Mouse (Mus musculus) layer of hippocampus, adult 18-20 months (tissue): ENCODE data around the gene Kirrel2. TPM values are rescaled to one million over a fixed set of nuclear protein-coding genes. Genes with fewer than 3 reads are reported as not detected.
A peak's percentile ranks its signal among the peaks of the same experiment; 100 is the strongest.
"Not testable (repeated sequence)": the region's sequence is repeated elsewhere in the genome, so short reads cannot be mapped to it uniquely, and the experiment has no call there.

Source experiments
- DNase-seq, 2 experiments: peaks; one replicate each; pipeline ENCODE4 v3.0.0; 2022; ENCODE audit warnings: low spot score in 2 of 2
- long read RNA-seq: library from polyadenylated mRNA; stranded (forward); transcript quantifications from one replicate; pipeline ENCODE4 v2.0.0, GENCODE M21; 2021
- total RNA-seq, 2 experiments: library from RNA; stranded (reverse); gene quantifications; 2 replicates each; pipeline ENCODE4 v1.2.3; 2021

The Kirrel2 gene
- 10 to 100 TPM; 11.9 to 17.4 TPM for total RNA-seq
- long read RNA-seq, transcript Kirrel2-201 (15 exons, 3,352 nt) = major isoform, 11 of 13 reads
- long read RNA-seq, partial matches to known transcripts = 1 of 13 reads
- long read RNA-seq, other reads (novel, unspliced or antisense) = 1 of 13 reads

- DNase-seq = peak; percentile 58 to 78
These were observed at the start of gene Kirrel2, which contains the start of gene Nphs1 for GRCm38 (mm10) chr7:30457629-30458330. Gene Kirrel2, minus strand, starts transcription at chr7:30457690. Gene Nphs1, plus strand, starts transcription at chr7:30458315.

GRCm38 (mm10) chr7:30501159-30501558 is 43.7 kb upstream of the Kirrel2 start:
- not testable (repeated sequence) for DNase-seq

DNA sequence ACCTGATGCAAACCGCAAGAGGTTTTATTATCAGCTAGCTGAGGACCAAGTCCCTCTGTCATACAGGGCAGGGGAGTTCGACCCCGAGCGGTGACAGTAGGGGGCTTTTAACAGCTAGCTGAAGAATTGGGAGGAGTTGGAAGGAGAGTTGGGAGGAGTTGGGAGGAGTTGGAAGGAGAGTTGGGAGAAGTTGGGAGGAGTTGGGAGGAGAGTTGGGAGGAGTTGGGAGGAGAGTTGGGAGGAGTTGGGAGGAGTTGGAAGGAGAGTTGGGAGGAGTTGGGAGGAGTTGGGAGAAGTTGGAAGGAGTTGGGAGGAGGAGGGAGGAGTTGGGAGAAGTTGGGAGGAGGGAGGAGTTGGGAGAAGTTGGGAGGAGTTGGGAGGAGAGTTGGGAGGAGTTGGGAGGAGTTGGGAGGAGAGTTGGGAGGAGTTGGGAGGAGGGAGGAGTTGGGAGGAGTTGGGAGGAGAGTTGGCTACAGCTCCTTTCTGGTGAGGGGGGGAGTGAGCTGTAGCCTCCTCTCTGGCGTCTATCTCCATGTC is 38.1 kb upstream of the Kirrel2 start:
- not testable (repeated sequence) for DNase-seq

DNA sequence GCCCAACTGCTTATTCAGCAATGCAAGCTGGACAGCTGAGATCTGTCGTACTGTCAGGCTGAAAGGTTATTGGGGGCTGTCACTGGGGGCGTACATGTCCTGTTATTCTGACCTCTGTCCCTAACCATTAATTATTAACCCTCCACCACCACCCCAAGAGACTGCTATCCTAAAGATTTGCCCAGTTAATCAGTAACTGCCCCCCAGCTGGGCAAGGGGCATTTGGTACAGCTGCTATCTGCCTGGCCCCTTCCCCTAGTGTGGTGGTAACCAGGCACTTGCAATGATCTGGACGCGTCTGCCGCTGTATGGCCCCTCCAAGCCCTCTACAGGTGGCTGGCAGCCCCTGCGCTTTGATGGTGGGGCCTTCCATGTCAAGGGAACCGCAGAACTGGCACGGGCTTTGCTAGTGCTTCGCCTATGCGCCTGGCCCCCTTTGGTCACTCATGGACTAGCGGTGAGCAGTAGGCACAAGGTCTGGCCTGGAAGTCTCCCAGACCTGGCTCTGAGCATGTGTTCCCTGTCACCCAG is 36.0 kb upstream of the Kirrel2 start, which contains the start of gene Prodh2:
TSS of gene Prodh2 (plus strand) at position 222 of the 531 bp plus-strand sequence.
- no peak for DNase-seq

DNA sequence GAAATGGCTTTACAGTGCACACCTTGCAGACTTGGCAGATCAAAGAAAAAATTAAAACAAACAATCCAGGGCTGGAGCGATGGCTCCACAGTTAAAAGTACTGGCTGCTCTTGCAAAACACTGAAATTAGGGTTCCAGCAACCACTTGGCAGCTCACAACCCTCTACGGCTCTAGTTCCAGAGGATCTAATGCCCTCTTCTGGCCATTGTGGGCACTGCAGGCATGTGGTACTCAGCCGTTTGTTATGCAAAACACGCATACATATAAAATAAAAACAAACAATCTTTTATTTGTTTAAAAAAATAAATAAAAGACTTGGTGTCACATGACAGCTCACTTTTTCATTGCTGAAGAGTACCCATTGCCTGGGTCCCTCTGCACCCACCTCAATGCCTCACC is 35.3 kb upstream of the Kirrel2 start:
- DNase-seq = peak; percentile 37 to 88

DNA sequence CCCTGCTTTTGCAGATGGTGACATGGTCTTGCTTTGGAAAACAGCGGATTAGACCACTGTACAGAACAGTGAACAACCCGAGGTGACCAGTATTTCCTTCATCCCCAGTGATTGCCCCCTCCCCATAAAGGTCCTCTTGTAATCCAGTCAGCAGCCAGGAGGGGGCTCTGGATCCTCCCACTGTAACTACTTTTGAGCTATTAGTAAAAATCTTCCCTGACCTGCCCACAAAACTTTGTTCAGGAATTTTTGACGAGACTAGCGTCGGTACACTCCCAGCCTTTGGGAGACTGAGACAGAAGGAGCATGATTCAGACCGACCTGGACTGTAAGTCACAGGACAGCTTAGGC is 33.4 kb upstream of the Kirrel2 start:
- DNase-seq = no peak

DNA sequence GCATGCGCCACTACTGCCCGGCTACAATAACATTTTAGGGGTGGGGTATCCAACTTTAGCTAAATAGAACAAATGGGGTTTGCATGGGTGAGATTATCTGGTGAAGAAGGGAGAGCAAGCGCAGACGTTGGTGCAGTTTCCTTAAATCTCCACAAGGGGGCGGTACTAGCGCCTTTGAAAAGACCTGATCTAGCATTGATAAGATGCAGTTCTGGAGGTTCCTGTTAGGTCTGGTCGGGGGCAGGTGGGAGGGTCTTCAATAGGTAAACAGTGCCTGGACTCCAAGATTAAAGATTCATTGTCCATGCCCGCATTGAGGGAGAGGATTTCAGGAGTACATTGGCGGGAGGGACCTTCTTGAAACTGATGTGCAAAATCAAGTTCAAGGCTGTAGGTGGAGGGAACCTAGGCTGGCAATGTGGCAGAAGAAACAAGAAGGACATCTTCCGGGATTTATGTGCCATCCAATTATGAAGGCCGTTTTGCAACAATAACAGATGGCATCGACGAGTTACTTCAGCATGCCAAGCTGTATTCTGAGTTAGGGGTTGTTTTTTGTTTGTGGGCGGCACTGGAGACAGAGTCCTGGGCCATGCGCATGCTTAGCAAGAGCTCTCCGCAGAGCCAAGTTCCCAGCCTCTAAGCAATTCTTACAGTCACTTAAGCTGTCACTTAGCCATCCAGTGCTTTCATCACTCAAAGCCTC is 32.9 kb upstream of the Kirrel2 start:
- DNase-seq = peak; percentile 44 to 75

DNA sequence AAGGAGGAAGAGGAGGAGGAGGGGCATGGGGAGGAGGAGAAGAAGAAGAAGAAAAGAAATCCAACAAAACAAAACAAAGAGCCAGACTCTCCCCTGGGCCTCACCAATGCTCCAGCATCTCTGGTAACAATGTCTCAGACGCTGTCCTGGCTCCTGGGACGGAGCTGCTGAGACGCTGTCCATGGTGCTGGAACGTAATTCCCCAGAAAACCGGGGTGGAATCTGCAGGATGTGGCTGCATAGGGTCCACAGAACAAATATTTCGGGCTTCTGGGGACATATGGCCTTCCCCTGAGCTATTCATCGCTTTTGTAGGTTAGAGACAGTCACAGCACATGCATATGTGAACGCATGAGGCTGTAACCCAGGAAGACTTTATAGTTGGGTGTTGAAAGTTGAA is 26.8 kb upstream of the Kirrel2 start:
- DNase-seq = no peak

GRCm38 (mm10) chr7:30477415-30478381 is 20.2 kb upstream of the Kirrel2 start:
- DNase-seq = peak; percentile 36 to 50

- DNase-seq = not testable (repeated sequence)
These were observed 18.6 kb upstream of the Kirrel2 start for GRCm38 (mm10) chr7:30476136-30476535.

DNA sequence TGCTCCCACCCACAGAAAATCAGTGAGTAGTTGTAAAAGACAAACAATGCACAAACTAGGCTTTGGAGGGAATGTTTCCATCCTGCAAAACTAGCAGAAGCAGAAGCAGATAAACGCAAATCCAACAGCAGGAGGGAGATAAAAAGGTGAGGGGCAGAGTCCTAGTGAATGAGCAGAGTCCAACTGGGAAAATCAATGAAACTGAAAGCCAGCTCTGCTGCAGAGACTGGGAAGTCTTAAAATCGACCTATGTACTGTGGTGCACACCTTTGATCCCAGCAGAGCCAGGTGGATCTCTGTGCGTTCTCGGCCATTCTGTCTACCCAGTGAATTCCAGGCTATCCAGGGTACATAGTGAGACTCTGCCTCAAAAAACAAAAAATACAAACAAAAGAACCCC is 17.5 kb upstream of the Kirrel2 start:
- DNase-seq = no peak

GRCm38 (mm10) chr7:30472411-30472810 is 14.9 kb upstream of the Kirrel2 start:
- DNase-seq = peak in 1 of 2 experiments; percentile 51

DNA sequence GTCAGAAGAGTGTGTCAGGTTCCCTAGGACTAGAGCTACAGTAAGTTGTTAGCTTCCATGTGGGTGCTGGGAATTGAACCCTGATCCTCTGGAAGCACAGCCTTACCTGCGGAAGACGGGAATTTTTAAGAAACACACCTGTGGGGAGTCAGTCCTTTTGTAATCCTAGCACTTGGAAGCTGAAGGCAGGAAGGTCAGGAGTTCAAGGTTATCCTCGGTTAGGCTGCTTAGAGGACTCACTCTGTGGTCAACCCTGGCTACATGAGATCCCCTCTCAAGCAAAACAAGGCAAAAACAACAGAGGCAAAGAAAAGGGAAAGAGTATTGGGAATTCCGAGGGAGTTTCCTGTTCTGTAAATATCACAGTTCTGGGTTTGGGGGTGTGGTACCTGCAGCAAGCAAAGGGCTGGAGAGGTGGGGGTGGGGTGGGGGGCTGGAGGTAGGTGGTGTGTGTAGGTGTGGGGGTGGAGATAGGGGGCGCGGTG is 7.4 kb upstream of the Kirrel2 start:
- no peak for DNase-seq

DNA sequence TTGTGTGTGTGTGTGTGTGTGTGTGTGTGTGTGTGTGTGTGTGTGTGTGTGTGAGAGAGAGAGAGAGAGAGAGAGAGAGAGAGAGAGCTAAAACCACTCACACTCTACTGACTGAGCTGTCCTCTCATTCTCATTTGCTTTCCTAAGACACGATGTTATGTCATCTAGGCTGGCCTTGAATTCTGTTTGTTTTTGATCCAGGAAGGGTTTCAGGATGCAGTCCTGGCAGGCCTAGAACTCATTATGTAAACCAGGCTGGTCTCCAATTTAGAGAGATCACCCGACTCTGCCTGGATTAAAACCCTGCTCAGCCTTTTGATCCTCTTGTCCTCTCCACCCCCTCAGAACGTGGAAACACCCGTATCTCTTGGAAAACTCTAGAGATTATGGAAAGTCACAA is 6.5 kb upstream of the Kirrel2 start:
- no peak for DNase-seq

- no peak for DNase-seq
These were observed 6.1 kb upstream of the Kirrel2 start for GRCm38 (mm10) chr7:30463568-30463967.

DNA sequence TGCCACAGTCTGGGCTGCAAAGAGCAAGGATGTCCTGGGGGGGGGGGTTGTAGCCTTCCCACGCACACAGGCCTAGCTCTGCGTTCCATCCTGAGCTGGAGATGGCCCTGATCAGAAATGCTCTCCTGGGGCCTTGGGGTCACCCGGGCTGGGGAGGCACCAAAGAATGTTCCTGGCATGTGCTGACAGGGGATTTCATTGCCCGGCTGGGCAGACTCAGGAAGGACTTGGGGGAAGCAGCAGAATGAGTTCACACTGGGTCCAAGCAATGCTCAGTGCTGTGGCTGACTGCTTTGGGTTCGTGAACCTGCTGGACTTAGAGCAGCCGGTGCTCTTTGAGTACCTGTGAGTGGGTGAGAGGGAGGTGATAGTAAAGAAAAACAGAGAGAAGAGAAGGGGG is 2.0 kb upstream of the Kirrel2 start:
- DNase-seq = no peak

GRCm38 (mm10) chr7:30456911-30457628 is 420 bp downstream of the Kirrel2 start:
- no peak for DNase-seq

- no peak for DNase-seq
These were observed 1.0 kb downstream of the Kirrel2 start for GRCm38 (mm10) chr7:30456487-30456886.

- DNase-seq = no peak
These were observed 3.2 kb downstream of the Kirrel2 start for GRCm38 (mm10) chr7:30454259-30454658.

DNA sequence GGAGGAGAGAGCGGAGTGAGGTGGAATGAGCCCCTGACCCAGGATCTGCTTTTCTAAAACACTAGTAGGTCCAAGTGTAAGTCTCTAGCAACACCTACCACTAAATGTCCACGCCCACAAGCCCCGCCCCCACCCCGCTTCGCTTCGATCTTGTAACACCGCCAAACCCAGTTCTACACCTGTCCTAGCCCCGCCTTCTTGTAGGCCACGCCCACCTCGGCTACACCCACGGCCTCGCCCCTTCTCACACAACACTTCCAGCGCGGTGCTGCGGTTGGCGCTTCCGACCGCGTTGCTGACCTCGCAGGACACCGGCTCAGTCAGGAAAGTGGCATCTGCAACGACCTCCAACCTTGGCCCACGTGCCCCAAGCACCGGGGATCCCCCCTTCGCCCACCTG is 3.7 kb downstream of the Kirrel2 start:
- DNase-seq = no peak
